Mouse (Mus musculus) hindbrain, embryonic 11.5 days (tissue): ENCODE measurements around the gene Vac14. TPM values are rescaled to one million over a fixed set of nuclear protein-coding genes. Genes with fewer than 3 reads are reported as not detected.

Source experiments
- ATAC-seq: fragments of 200-750 bp; cut with Nextera tagmentation; 2 replicates; pipeline ENCODE4 v1.8.0; 2017; ENCODE audit warnings: mild to moderate bottlenecking, moderate TSS enrichment, moderate library complexity; ENCODE audit not compliant: low FRiP score
- DNase-seq: peaks from one replicate; pipeline ENCODE4 v3.0.0-alpha.2; 2015; ENCODE audit warnings: low spot score
- H3K27ac ChIP-seq: fragments of 300-500 bp; sonication (generic); 2 replicates; pipeline ENCODE4 v1.5.1; 2014; ENCODE audit warnings: mild to moderate bottlenecking, low read depth, low read length
- H3K27me3 ChIP-seq: fragments of 300-500 bp; sonication (generic); 2 replicates; pipeline ENCODE4 v1.6.1; 2014; ENCODE audit warnings: mild to moderate bottlenecking, low read length, moderate library complexity, mixed read lengths; ENCODE audit not compliant: control insufficient read depth, insufficient read depth
- H3K36me3 ChIP-seq: fragments of 300-500 bp; sonication (generic); 2 replicates; pipeline ENCODE4 v1.6.1; 2014; ENCODE audit warnings: mild to moderate bottlenecking, low read length, moderate library complexity, mixed read lengths; ENCODE audit not compliant: control insufficient read depth, insufficient read depth
- H3K4me1 ChIP-seq: fragments of 300-500 bp; sonication (generic); replicated peaks from 2 replicates; pipeline ENCODE4 v1.6.1; 2014; ENCODE audit warnings: low read length, mixed read lengths; ENCODE audit not compliant: control insufficient read depth, insufficient read depth
- H3K4me2 ChIP-seq: fragments of 300-500 bp; sonication (generic); replicated peaks from 2 replicates; pipeline ENCODE4 v1.6.1; 2014; ENCODE audit warnings: mild to moderate bottlenecking, low read depth, low read length
- H3K4me3 ChIP-seq: fragments of 300-500 bp; sonication (generic); 2 replicates; pipeline ENCODE4 v1.5.1; 2014; ENCODE audit warnings: low read depth, low read length
- H3K9ac ChIP-seq: fragments of 300-500 bp; sonication (generic); 2 replicates; pipeline ENCODE4 v1.6.1; 2014; ENCODE audit warnings: low read depth, low read length
- H3K9me3 ChIP-seq: fragments of 300-500 bp; sonication (generic); 2 replicates; pipeline ENCODE4 v1.6.1; 2016; ENCODE audit warnings: low read length; ENCODE audit not compliant: control insufficient read depth
- WGBS: fragments of 180-500 bp; shearing (Covaris S2); extraction: QIAGEN DNeasy Blood & Tissue Kit; methylation state at CpG from one replicate; pipeline ENCODE4 v1.1.7; 2014; 5-methylcytosine and 5-hydroxymethylcytosine counted together
- polyA plus RNA-seq: library from polyadenylated mRNA; unstranded; fragments of >200 nt; fragmentation: Nextera tagmentation; extraction: Ambion mirVana; gene quantifications from 2 replicates; pipeline ENCODE4 v1.2.1, GENCODE M21; 2014

Vac14 gene
- polyA plus RNA-seq, 1 experiment from 2014 or later, result 35.3 TPM

DNA sequence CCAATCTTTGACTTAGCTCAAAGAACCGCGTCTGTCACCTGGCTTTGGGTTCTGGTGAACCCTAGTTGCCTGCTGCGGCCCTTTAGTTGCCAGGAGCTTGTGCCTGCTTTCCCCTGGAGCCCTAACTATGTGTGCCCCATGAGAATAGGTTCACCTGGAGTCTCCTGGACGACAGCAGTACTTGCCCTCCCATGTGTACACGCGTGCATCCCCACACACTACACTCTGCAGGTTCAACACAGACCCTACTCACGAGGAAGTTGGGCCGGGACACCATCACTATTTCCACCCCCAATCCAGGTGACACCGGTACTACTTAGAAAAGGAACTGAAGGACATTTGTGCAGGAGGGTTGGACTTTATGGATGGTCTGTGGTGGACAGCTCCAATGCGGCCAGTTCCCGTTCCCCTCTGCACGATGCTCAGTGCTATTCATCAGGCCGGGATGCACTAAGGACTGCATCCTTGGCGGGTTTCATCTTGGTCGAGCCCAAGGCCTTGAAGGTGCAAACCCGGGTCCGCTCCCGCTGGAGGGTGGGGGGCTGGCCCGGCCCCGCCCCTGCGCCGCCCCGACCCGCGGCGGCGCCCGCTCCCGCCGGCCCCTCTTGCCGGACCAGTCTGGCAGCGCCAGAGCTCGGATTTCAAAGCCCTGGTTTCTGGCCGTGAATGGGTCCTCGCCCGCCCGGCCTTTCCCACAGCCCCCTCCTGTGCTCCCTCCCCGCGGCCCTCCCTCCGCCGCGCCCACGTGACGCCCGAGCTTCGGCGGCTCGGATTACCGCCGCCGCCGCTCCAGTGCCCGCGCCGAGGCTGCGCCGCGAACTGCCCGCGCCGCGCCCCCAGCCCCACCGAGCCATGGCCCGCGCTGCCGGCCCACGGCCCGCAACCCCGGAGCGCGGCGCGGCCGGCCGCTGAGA, 102.6 kb downstream of the Vac14 start, which contains the start of gene Mtss1l:
Mtss1l (plus strand) TSS at position 792 of the 914 bp plus-strand sequence.
- 4% methylated on average over 58 of the region's 75 CpGs for WGBS
- ATAC-seq (peak; percentile 84), DNase-seq (peak; percentile 91)
- Histone ChIP-seq H3K36me3 (no peaks in the 10 kb centered on the region), H3K9ac (peak within 1 kb of the TSS; percentile 90), H3K27ac (peak within 1 kb of the TSS; percentile 87), H3K9me3 (no peaks in the 10 kb centered on the region), H3K4me1 (peaks cover 17% of the 10 kb centered on the region), H3K4me3 (peak within 1 kb of the TSS; percentile 65), H3K27me3 (no peaks in the 10 kb centered on the region), H3K4me2 (peak within 1 kb of the TSS; percentile 63)

DNA sequence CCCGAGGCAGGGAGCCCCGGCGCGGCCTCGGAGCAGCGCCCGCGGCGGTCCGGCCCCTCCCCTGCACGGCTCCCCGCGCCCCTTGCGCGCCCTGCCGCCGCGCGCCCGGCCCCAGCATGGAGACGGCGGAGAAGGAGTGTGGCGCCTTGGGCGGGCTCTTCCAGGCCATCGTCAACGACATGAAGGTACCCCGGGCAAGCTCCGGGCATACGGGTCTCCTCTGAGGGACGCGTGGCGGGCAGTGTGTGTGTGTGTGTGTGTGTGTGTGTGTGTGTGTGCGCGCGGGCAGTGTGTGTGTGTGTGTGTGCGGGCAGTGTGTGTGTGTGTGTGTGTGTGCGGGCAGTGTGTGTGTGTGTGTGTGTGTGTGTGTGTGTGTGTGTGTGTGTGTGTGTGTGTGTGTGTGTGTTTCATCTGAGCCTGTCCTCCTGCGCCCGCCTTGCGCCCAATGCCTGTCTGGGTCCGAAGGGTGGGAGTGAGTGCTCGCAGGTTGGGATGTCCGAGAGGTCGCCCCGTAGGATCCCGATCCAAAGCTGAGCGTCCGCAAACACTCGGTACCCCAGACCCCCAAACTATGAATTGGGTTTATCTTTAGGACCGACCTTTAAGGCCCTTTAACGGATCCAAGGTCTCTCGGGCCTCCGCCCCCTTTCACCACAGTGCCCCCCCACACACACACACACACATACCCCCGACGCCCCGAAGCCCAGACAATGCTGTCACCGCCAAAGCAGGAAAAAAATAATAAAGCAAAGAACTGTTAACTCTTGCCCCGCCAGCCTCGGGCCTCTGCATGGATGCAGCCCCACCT, 103.4 kb downstream of the Vac14 start:
- Histone ChIP-seq H3K9me3 (no peaks in the 10 kb centered on the region), H3K4me1 (peaks cover 17% of the 10 kb centered on the region), H3K4me2 (peak overlapping the region; percentile 63), H3K27me3 (no peaks in the 10 kb centered on the region), H3K9ac (peak overlapping the region; percentile 90), H3K27ac (peak overlapping the region; percentile 87), H3K4me3 (peak overlapping the region; percentile 65), H3K36me3 (no peaks in the 10 kb centered on the region)
- WGBS, result 1% methylated on average over 24 of the region's 59 CpGs
- ATAC-seq (peak; percentile 62), DNase-seq (peak; percentile 48)

DNA sequence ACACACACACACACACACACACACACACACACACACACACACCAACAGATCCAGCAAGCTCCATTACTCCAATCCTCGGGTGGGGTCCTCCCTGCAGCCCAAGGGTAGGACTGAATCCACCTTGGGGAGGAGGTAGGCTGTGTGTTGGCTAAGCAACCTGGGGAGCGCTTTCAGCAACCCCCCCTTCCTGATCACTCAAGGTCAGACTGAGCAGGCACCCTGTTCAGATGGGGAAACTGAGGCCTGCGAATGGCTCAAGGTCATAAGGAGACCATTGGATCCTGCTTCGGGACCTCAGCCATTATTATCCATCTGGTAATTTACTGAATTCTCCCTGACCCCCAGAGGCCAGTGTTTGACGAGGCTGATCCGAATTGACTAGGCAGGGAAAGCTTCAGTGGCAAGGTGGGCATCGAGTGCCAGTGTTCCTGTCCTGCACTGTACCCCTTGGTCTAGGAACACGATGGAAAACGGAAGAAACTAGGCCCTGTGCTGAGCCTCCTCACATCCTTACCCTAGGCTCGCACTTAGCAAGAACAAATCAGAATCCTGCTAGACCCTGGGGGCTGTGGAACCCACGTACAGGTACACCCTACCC, 104.1 kb downstream of the Vac14 start:
- peak overlapping the region; percentile 65 for H3K4me3 ChIP-seq
- peak overlapping the region; percentile 90 for H3K9ac ChIP-seq
- H3K4me2 ChIP-seq, result peak overlapping the region; percentile 63
- no peaks in the 10 kb centered on the region for H3K36me3 ChIP-seq
- no peak; the same call in 1 of the 2 replicates for ATAC-seq
- DNase-seq, result no peak
- H3K27ac ChIP-seq, result 0 out of 2 replicates have a peak overlapping the region, but pooled peaks have one; percentile 30
- H3K9me3 ChIP-seq, result no peaks in the 10 kb centered on the region
- no peaks in the 10 kb centered on the region for H3K27me3 ChIP-seq
- peaks cover 19% of the 10 kb centered on the region for H3K4me1 ChIP-seq
- WGBS, result 64% methylated on average over 11 of the region's 11 CpGs

DNA sequence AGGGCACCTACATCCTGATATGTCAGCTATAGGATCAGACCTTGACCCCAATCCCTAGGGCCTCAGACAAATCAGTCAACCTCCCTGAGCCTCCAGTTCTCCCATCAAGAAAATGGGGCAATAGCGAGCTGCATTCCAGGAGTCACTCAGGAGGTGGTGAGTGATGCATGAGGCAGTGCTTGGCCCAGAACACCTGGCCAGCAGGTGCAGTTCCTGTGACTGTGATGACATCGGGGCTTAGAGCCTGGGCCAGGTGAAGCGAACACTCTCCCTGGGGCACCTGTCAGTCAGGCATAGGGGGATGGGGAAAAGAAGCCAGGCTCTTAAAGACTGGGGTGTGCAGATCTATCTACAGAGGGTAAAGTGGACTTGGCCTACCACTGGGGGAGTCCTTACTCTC, 106.1 kb downstream of the Vac14 start:
- ATAC-seq (no peak), DNase-seq (no peak)
- no peak overlapping the region for H3K4me3 ChIP-seq
- peaks cover 8% of the 10 kb centered on the region; the same call in 1 of the 2 replicates for H3K36me3 ChIP-seq
- no peak overlapping the region for H3K27ac ChIP-seq
- no peaks in the 10 kb centered on the region for H3K27me3 ChIP-seq
- H3K9ac ChIP-seq, result no peak overlapping the region
- peaks cover 19% of the 10 kb centered on the region for H3K4me1 ChIP-seq
- 80% methylated on average over 3 of the region's 3 CpGs for WGBS
- H3K4me2 ChIP-seq, result no peak overlapping the region
- H3K9me3 ChIP-seq, result no peaks in the 10 kb centered on the region

DNA sequence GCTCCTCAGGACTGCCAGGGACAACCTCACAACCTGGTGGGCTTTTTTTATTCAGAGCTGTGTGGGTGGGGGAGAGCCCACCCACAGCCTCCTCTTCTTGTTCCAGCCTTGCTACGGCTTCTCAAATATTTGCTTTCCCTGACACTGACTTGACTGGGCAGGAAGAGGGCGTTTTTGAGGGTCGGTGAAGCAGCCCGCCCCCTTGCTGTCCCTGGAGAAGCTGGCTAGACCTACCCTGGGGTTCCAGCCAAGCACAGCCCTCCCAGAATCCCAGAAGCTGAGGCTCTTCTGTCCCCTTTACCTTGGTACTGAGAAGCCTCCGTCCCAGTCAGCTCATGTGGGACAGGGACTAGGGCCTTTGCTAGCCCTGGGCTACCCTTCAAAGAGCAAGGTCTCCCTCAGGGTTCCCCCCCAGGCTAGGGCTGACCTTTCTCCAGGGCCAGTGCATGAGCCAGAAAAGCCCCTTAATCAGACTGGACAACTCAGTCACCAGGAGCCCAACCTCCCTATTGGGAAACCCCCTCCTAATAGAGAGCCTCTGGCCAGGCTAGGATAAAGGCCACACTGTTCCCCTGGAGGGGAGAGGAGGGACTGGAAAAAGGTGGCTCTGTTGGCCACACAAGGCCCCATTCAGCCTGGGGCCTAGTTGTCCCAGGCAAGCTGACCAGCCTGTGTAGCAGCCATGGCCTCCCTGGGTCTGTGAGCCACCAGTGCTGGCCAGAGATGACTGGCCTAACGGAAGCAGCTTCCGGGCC, 106.9 kb downstream of the Vac14 start:
- Histone ChIP-seq H3K27me3 (no peaks in the 10 kb centered on the region), H3K9me3 (no peaks in the 10 kb centered on the region), H3K27ac (peak overlapping the region; percentile 49; the same call in 1 of the 2 replicates), H3K4me3 (no peak overlapping the region), H3K36me3 (peaks cover 14% of the 10 kb centered on the region; the same call in 1 of the 2 replicates), H3K4me1 (peaks cover 16% of the 10 kb centered on the region), H3K9ac (peak overlapping the region; percentile 34; the same call in 1 of the 2 replicates), H3K4me2 (no peak overlapping the region)
- ATAC-seq (no peak), DNase-seq (no peak)
- 39% methylated on average over 7 of the region's 7 CpGs for whole genome bisulfite sequencing

DNA sequence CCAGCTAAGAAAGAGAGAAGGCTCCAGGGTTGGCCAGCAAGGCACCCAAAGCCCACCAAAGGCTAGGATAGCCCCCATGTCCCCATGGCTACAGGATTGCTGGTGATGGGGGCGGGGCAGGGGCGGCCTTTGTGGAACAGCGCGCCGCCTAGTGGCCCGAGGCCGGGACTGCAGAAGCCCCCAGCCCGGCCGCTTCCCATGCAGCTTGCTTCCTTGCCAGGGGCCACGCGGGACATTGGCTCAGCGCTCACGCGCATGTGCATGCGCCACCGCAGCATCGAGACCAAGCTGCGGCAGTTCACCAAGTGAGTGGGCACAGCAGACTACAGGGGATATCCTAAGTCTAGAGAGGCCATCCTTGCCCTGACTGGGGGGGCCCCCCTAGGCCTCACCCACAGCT, 108.5 kb downstream of the Vac14 start:
- ATAC-seq, result 0 out of 2 replicates have a peak, but pooled peaks have one; percentile 18
- peaks cover 14% of the 10 kb centered on the region; the same call in 1 of the 2 replicates for H3K36me3 ChIP-seq

DNA sequence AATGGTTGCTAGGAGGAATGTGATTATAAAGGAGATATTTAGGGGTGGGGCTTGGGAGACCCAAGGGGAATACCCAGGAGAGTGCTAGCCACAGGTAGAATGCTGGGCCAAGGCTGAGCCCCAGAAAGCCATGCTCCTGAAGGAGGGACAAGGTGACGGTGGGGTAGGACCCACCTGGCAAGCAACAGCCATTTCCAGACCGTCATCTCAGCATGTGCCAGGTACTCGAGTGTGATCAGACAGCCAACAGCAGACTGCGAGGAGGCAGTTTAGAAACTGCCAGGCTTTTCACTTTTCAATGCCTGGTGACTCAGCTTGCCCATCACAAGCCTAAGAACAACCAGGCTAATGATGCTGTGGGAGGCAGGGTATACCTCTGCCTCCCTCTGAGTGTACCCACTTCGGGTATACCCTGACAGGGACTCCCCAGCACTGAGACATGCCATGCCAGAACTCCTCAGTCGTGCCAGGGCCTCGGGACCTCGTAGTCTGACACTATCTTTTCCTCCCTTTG, 113.0 kb downstream of the Vac14 start:
- WGBS, result 87% methylated on average over 8 of the region's 8 CpGs
- H3K36me3 ChIP-seq, result peaks cover 18% of the 10 kb centered on the region; the same call in 1 of the 2 replicates
- no peak for DNase-seq
- H3K27me3 ChIP-seq, result no peaks in the 10 kb centered on the region
- no peak overlapping the region for H3K27ac ChIP-seq
- H3K4me3 ChIP-seq, result no peak overlapping the region
- no peak overlapping the region for H3K9ac ChIP-seq
- 0 out of 2 replicates have a peak, but pooled peaks cover 2% of the 10 kb centered on the region for H3K4me1 ChIP-seq
- no peak overlapping the region for H3K4me2 ChIP-seq
- no peak for ATAC-seq
- H3K9me3 ChIP-seq, result no peaks in the 10 kb centered on the region

More for the DNA sequence above, 108.5 kb downstream of the Vac14 start:
- Histone ChIP-seq H3K9me3 (no peaks in the 10 kb centered on the region), H3K27ac (no peak overlapping the region), H3K4me1 (peaks cover 10% of the 10 kb centered on the region), H3K9ac (no peak overlapping the region), H3K4me3 (no peak overlapping the region), H3K27me3 (no peaks in the 10 kb centered on the region), H3K4me2 (no peak overlapping the region)
- 8% methylated on average over 18 of the region's 18 CpGs for WGBS
- peak; percentile 88 for DNase-seq
